Mouse (Mus musculus) layer of hippocampus, postnatal 10 days (tissue): ENCODE measurements around the gene Ces5a. TPM values are rescaled to one million over a fixed set of nuclear protein-coding genes. Genes with fewer than 3 reads are reported as not detected.
A peak's percentile ranks its signal among the peaks of the same experiment; 100 is the strongest.
"Not testable (repeated sequence)": the region's sequence is repeated elsewhere in the genome, so short reads cannot be mapped to it uniquely, and the experiment has no call there.

ENCODE experiments used
- DNase-seq, 2 experiments: peaks; one replicate each; pipeline ENCODE4 v3.0.0; 2021; ENCODE audit warnings: low spot score in 2 of 2
- long read RNA-seq: library from polyadenylated mRNA; stranded (forward); transcript quantifications from one replicate; pipeline ENCODE4 v2.0.0, GENCODE M21; 2023
- total RNA-seq, 2 experiments: library from RNA; stranded (reverse); gene quantifications; 2 replicates each; pipeline ENCODE4 v1.2.3; 2021

Ces5a gene
- total RNA-seq = 1 to 10 TPM in 1 of 2 experiments, under 1 TPM in 1; 0.78 to 2.2 TPM
- long read RNA-seq, partial matches to known transcripts = 0 of 1 reads
- long read RNA-seq, other reads (novel, unspliced or antisense) = 1 of 1 reads

- DNase-seq = no peak
Measured at GRCm38 (mm10) chr8:93535730-93536129, at the start of gene Ces5a. TSS of gene Ces5a (minus strand) at chr8:93535830.

GRCm38 (mm10) chr8:93572841-93573240, 37.2 kb upstream of the Ces5a start:
- DNase-seq = peak in 1 of 2 experiments; percentile 8

GRCm38 (mm10) chr8:93572095-93572501, 36.5 kb upstream of the Ces5a start:
- peak; percentile 41 to 53 for DNase-seq

- peak; percentile 55 to 62 for DNase-seq
Measured at GRCm38 (mm10) chr8:93571369-93571985, 35.8 kb upstream of the Ces5a start.

- DNase-seq = peak; percentile 41
Measured at GRCm38 (mm10) chr8:93570186-93570530, 34.5 kb upstream of the Ces5a start.

GRCm38 (mm10) chr8:93569311-93570185, 33.9 kb upstream of the Ces5a start:
- DNase-seq = peak; percentile 74 to 76

- DNase-seq = no peak
Measured at GRCm38 (mm10) chr8:93568666-93569065, 33.0 kb upstream of the Ces5a start.

GRCm38 (mm10) chr8:93567086-93567485, 31.5 kb upstream of the Ces5a start:
- DNase-seq = peak in 1 of 2 experiments; percentile 42

GRCm38 (mm10) chr8:93564634-93565033, 29.0 kb upstream of the Ces5a start:
- DNase-seq = no peak

GRCm38 (mm10) chr8:93563551-93563950, 27.9 kb upstream of the Ces5a start:
- DNase-seq = no peak

GRCm38 (mm10) chr8:93562557-93563210, 27.1 kb upstream of the Ces5a start:
- no peak for DNase-seq

GRCm38 (mm10) chr8:93561271-93561670, 25.6 kb upstream of the Ces5a start:
- DNase-seq = no peak

- DNase-seq = no peak
Measured at GRCm38 (mm10) chr8:93559696-93560095, 24.1 kb upstream of the Ces5a start.

GRCm38 (mm10) chr8:93502634-93503033, 33.0 kb downstream of the Ces5a start:
- no peak for DNase-seq

- DNase-seq = peak in 1 of 2 experiments; percentile 12
Measured at GRCm38 (mm10) chr8:93499437-93499836, 36.2 kb downstream of the Ces5a start.

- DNase-seq = peak; percentile 68 to 77
Measured at GRCm38 (mm10) chr8:93495330-93495729, 40.3 kb downstream of the Ces5a start.

- no peak for DNase-seq
Measured at GRCm38 (mm10) chr8:93488743-93489142, 46.9 kb downstream of the Ces5a start.

- no peak for DNase-seq
Measured at GRCm38 (mm10) chr8:93478211-93478610, 57.4 kb downstream of the Ces5a start.

- DNase-seq = not testable (repeated sequence)
Measured at GRCm38 (mm10) chr8:93469733-93470132, 65.9 kb downstream of the Ces5a start.

GRCm38 (mm10) chr8:93454258-93454877, 81.3 kb downstream of the Ces5a start:
- DNase-seq = no peak
